ENCODE assay signal across 25 mouse cellular contexts in genomic region chr1:88043044-88043443, GRCm38 (mm10). TPM values are rescaled to one million over a fixed set of nuclear protein-coding genes. Genes with fewer than 3 reads are reported as not detected.
DNase-seq lines count a peak whose midpoint lies in the region; ATAC-seq and TF ChIP-seq lines count a peak whose summit lies in the region.
"Not testable (repeated sequence)": the region's sequence is repeated elsewhere in the genome, so short reads cannot be mapped to it uniquely, and the experiment has no call there.
"Had no signal": no experiment of that assay in that cellular context is flagged by ENCODE, and none has a peak within 500 bp of the region (broad histone marks: within the 10 kb centered on the region; RNA-seq: fewer than 3 reads in every experiment).

No protein-coding gene starts in this region.

- H3K9ac ChIP-seq in kidney, embryonic 15.5 days; kidney, postnatal 0 days (ENCODE audit: low read depth, low read length): not testable (repeated sequence)

- H3K4me1 ChIP-seq in G1E (ENCODE audit: insufficient read depth, low read depth, low read length); kidney, embryonic 15.5 days; kidney, postnatal 0 days (replicated peaks; ENCODE audit: insufficient read depth, low read length): not testable (repeated sequence)

- not testable (repeated sequence) for TF ChIP-seq CTCF in G1E (IDR thresholded peaks at IDR 0.05; ENCODE audit: low read depth, low read length); kidney, postnatal 0 days (IDR thresholded peaks at IDR 0.05; ENCODE audit: low read depth)

- H3K27me3 ChIP-seq in G1E (ENCODE audit: insufficient read depth, low read length); kidney, embryonic 15.5 days; kidney, postnatal 0 days (ENCODE audit: insufficient read depth, low read length): not testable (repeated sequence)

- H3K4me3 ChIP-seq in G1E (ENCODE audit: low read depth, low read length); kidney, embryonic 15.5 days (replicated peaks); kidney, postnatal 0 days (replicated peaks; ENCODE audit: low read depth, low read length): not testable (repeated sequence)

- H3K27ac ChIP-seq in kidney, embryonic 15.5 days; kidney, postnatal 0 days: not testable (repeated sequence)

- 31% methylated on average over 2 of the region's 2 CpGs for WGBS in kidney, embryonic 15.5 days
- WGBS in kidney, postnatal 0 days = 69% methylated on average over 1 of the region's 2 CpGs

- H3K36me3 ChIP-seq in G1E (replicated peaks); kidney, embryonic 15.5 days; kidney, postnatal 0 days (ENCODE audit: insufficient read depth, low read length): not testable (repeated sequence)

- H3K4me2 ChIP-seq in kidney, embryonic 15.5 days; kidney, postnatal 0 days (ENCODE audit: low read length): not testable (repeated sequence)

- H3K9me3 ChIP-seq in G1E (replicated peaks); kidney, embryonic 15.5 days (replicated peaks); kidney, postnatal 0 days (replicated peaks; ENCODE audit: low read length): not testable (repeated sequence)

- not testable (repeated sequence) for DNase-seq in G1E (ENCODE audit: low spot score); kidney, postnatal 0 days (ENCODE audit: low spot score)
- peak; percentile 36 for DNase-seq in kidney, adult 11 months
- DNase-seq in kidney, adult 9 months = peak; percentile 45

- ATAC-seq in G1E (ENCODE audit: extremely low read depth, insufficient number of reproducible peaks, low FRiP score, poor library complexity, severe bottlenecking) = 0 out of 2 replicates have a peak, but pooled peaks have one; percentile 23
- ATAC-seq in common myeloid progenitor, adult 5-6 weeks (replicated peaks; ENCODE audit: low read depth, poor library complexity, severe bottlenecking) = 0 out of 2 replicates have a peak, but pooled peaks have one; percentile 20
- ATAC-seq in kidney, embryonic 15.5 days (replicated peaks; ENCODE audit: low FRiP score) = peak; percentile 66
- ATAC-seq in kidney, postnatal 0 days (replicated peaks; ENCODE audit: low FRiP score, low read depth) = peak; percentile 36; the same call in 1 of the 2 replicates
- peak; percentile 77 for ATAC-seq in megakaryocyte, adult 5-6 weeks (ENCODE audit: poor library complexity, severe bottlenecking)
- peak; percentile 63; the same call in 1 of the 2 replicates for ATAC-seq in monocyte, adult 5-6 weeks (replicated peaks; ENCODE audit: insufficient number of reproducible peaks, low FRiP score, low TSS enrichment, poor library complexity, severe bottlenecking)

RNA-seq across cellular contexts. Expression of gene Ugt1a10, which starts 12.1 kb away (rescaled TPM):
- total RNA-seq in G1E (2014; fragmentation: Nextera tagmentation) (not detected in 2 replicates), G1E (2017) (0.05 TPM in 1 of 2 replicates, not detected in the other)
- polyA plus RNA-seq in G1E (2012) = not detected in 2 replicates
- not detected in 2 replicates for total RNA-seq in common myeloid progenitor, adult 5-6 weeks (2017)
- 17.5 TPM in 2 replicates for polyA plus RNA-seq in kidney, embryonic 15.5 days (2015; fragmentation: Nextera tagmentation; extraction: Ambion mirVana)
- polyA plus RNA-seq in kidney, postnatal 0 days (2015; fragmentation: Nextera tagmentation; extraction: Ambion mirVana) = 52.3 and 54.5 TPM in 2 replicates
- not detected in 2 replicates for total RNA-seq in megakaryocyte, adult 5-6 weeks (2015)
- total RNA-seq in megakaryocyte, adult 5-6 weeks (2017) = not detected in 2 replicates
- total RNA-seq in monocyte, adult 5-6 weeks (2017) = 1.2 TPM in 1 of 3 replicates, not detected in the others
- total RNA-seq: adrenal gland, adult 8-10 months; CH12.LX; MEL had no signal
- polyA plus RNA-seq: activated CD4-positive, CD25-positive, alpha-beta regulatory T cell, adult 4 months; CD4-positive, CD25-positive, alpha-beta regulatory T cell, adult 4 months; cerebellum, adult 2 months; embryonic facial prominence, embryonic 11.5 days; embryonic facial prominence, embryonic 13.5 days; embryonic facial prominence, embryonic 15.5 days; erythroblast, embryonic 14.5 days; forebrain, embryonic 10.5 days; forebrain, embryonic 12.5 days; forebrain, embryonic 14.5 days; forebrain, embryonic 16.5 days had no signal

RNA-seq across cellular contexts. Expression of gene Ugt1a9, which starts 27.6 kb away (rescaled TPM):
- total RNA-seq in G1E (2014; fragmentation: Nextera tagmentation) (not detected in 2 replicates), G1E (2017) (0.17 and 0.27 TPM in 2 replicates)
- polyA plus RNA-seq in G1E (2012) = not detected in 2 replicates
- total RNA-seq in common myeloid progenitor, adult 5-6 weeks (2017) = not detected in 2 replicates
- 4.6 and 4.7 TPM in 2 replicates for polyA plus RNA-seq in kidney, embryonic 15.5 days (2015; fragmentation: Nextera tagmentation; extraction: Ambion mirVana)
- polyA plus RNA-seq in kidney, postnatal 0 days (2015; fragmentation: Nextera tagmentation; extraction: Ambion mirVana) = 8.4 and 9.3 TPM in 2 replicates
- not detected in 2 replicates for total RNA-seq in megakaryocyte, adult 5-6 weeks (2015)
- not detected in 2 replicates for total RNA-seq in megakaryocyte, adult 5-6 weeks (2017)
- total RNA-seq in monocyte, adult 5-6 weeks (2017) = not detected in 3 replicates
- total RNA-seq: adrenal gland, adult 18-20 months; CH12.LX; MEL had no signal
- polyA plus RNA-seq: CD4-positive, CD25-positive, alpha-beta regulatory T cell, adult 4 months; cerebellum, adult 2 months; embryonic facial prominence, embryonic 11.5 days; embryonic facial prominence, embryonic 13.5 days; embryonic facial prominence, embryonic 15.5 days; erythroblast, embryonic 14.5 days; forebrain, embryonic 10.5 days; forebrain, embryonic 12.5 days; forebrain, embryonic 14.5 days; forebrain, embryonic 16.5 days had no signal

RNA-seq across cellular contexts. Expression of gene Usp40, which starts 34.7 kb away (rescaled TPM):
- total RNA-seq in G1E (2014; fragmentation: Nextera tagmentation) (104 and 109 TPM in 2 replicates), G1E (2017) (43.5 and 43.7 TPM in 2 replicates)
- 2.4 and 4.2 TPM in 2 replicates for polyA plus RNA-seq in G1E (2012)
- total RNA-seq in common myeloid progenitor, adult 5-6 weeks (2017) = 15.7 and 27.8 TPM in 2 replicates
- 38.7 and 42.6 TPM in 2 replicates for polyA plus RNA-seq in kidney, embryonic 15.5 days (2015; fragmentation: Nextera tagmentation; extraction: Ambion mirVana)
- polyA plus RNA-seq in kidney, postnatal 0 days (2015; fragmentation: Nextera tagmentation; extraction: Ambion mirVana) = 18.7 and 22.6 TPM in 2 replicates
- 7.0 and 8.8 TPM in 2 replicates for total RNA-seq in megakaryocyte, adult 5-6 weeks (2015)
- total RNA-seq in megakaryocyte, adult 5-6 weeks (2017) = 12.8 and 18.9 TPM in 2 replicates
- total RNA-seq in monocyte, adult 5-6 weeks (2017) = 14.8 to 34.3 TPM (median 18.1 TPM) in 3 replicates

RNA-seq across cellular contexts. Expression of gene Ugt1a8, which starts 44.6 kb away (rescaled TPM):
- not detected in 2 replicates for total RNA-seq in G1E (2014; fragmentation: Nextera tagmentation)
- total RNA-seq in G1E (2017) = 0.17 TPM in 1 of 2 replicates, not detected in the other
- not detected in 2 replicates for polyA plus RNA-seq in G1E (2012)
- not detected in 2 replicates for total RNA-seq in common myeloid progenitor, adult 5-6 weeks (2017)
- not detected in 2 replicates for polyA plus RNA-seq in kidney, embryonic 15.5 days (2015; fragmentation: Nextera tagmentation; extraction: Ambion mirVana)
- 0.05 TPM in 1 of 2 replicates, not detected in the other for polyA plus RNA-seq in kidney, postnatal 0 days (2015; fragmentation: Nextera tagmentation; extraction: Ambion mirVana)
- total RNA-seq in megakaryocyte, adult 5-6 weeks (2015) = not detected in 2 replicates
- not detected in 2 replicates for total RNA-seq in megakaryocyte, adult 5-6 weeks (2017)
- not detected in 3 replicates for total RNA-seq in monocyte, adult 5-6 weeks (2017)
- total RNA-seq: adrenal gland, adult 18-20 months; adrenal gland, adult 8-10 months; adrenal gland, postnatal 14 days; adrenal gland, postnatal 36 days; CH12.LX; MEL had no signal
- polyA plus RNA-seq: activated CD4-positive, CD25-positive, alpha-beta regulatory T cell, adult 4 months; CD4-positive, CD25-positive, alpha-beta regulatory T cell, adult 4 months; cerebellum, adult 2 months; embryonic facial prominence, embryonic 11.5 days; embryonic facial prominence, embryonic 13.5 days; embryonic facial prominence, embryonic 15.5 days; erythroblast, embryonic 14.5 days; forebrain, embryonic 10.5 days; forebrain, embryonic 12.5 days; forebrain, embryonic 14.5 days; forebrain, embryonic 16.5 days had no signal

RNA-seq across cellular contexts. Expression of gene Ugt1a7c, which starts 51.8 kb away (rescaled TPM):
- total RNA-seq in G1E (2014; fragmentation: Nextera tagmentation) (0.30 and 0.63 TPM in 2 replicates), G1E (2017) (3.9 and 4.5 TPM in 2 replicates)
- 0.08 and 0.18 TPM in 2 replicates for polyA plus RNA-seq in G1E (2012)
- 20.6 and 22.1 TPM in 2 replicates for total RNA-seq in common myeloid progenitor, adult 5-6 weeks (2017)
- 8.9 and 11.4 TPM in 2 replicates for polyA plus RNA-seq in kidney, embryonic 15.5 days (2015; fragmentation: Nextera tagmentation; extraction: Ambion mirVana)
- 10.7 and 12.1 TPM in 2 replicates for polyA plus RNA-seq in kidney, postnatal 0 days (2015; fragmentation: Nextera tagmentation; extraction: Ambion mirVana)
- total RNA-seq in megakaryocyte, adult 5-6 weeks (2015) = 120 and 121 TPM in 2 replicates
- total RNA-seq in megakaryocyte, adult 5-6 weeks (2017) = 178 and 196 TPM in 2 replicates
- 76.0 to 85.9 TPM (median 84.7 TPM) in 3 replicates for total RNA-seq in monocyte, adult 5-6 weeks (2017)
- total RNA-seq: MEL had no signal

Comparison
In these comparisons a context has a peak if more than half of its experiments do, and no peak if none do; other contexts are left out.
1. ATAC-seq: peak in every context shown above with its lines; median percentile 77 in megakaryocyte, adult 5-6 weeks; 66 in kidney, embryonic 15.5 days; 63 in monocyte, adult 5-6 weeks; 36 in kidney, postnatal 0 days; 23 in G1E; 20 in common myeloid progenitor, adult 5-6 weeks.